Mouse (Mus musculus): Measurements from ENCODE around the gene Zdhhc8. TPM values are rescaled to one million over a fixed set of nuclear protein-coding genes. Genes with fewer than 3 reads are reported as not detected.

Gene Zdhhc8
- polyA plus RNA-seq (2011; ENCODE audit: insufficient read depth, insufficient read length, low replicate concordance, missing spikeins) = 3.6 and 11.7 TPM in 2 replicates

DNA sequence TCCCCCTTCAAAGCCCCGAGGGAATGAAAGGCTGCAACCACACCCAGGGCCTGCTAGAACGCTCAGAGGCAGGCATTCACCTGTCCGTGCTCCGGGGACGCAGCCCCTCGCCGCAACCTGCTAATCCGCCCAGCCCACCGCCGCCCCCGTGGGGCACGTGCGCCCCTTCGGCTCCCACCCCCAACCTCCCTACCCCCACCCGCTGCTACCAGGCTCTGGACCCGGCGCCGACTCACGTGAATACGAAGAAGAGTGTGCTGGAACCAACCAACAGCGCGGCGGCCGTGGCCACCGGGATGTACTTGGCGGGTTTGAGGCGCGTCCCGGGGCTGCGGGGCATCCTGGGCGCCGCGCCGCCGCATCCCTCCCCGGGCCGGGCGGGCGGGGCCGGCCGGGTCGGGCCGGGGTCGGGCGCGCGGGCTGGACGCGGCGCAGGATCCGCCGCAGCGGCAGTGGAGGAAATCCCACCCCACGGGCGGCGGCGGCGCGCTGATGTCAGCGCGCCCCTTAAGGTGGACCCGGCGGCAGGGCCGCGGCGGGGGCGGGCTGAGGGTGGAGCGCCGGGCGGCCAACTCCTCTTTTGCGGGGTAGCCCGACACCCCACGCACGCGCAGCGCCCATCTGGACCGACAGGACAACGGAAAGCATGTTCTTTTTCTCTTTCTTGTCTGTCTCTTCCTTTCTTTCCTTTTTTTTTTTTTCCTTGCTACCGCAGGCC lies at the start of gene Zdhhc8:
Gene Zdhhc8, minus strand, starts transcription at position 466 of the 718 bp plus-strand sequence.
- no peak for TF ChIP-seq POLR2A (IDR thresholded peaks at IDR 0.05; ENCODE audit: borderline replicate concordance, control insufficient read depth, low read depth, low read length)
- no peak for TF ChIP-seq CTCF (IDR thresholded peaks at IDR 0.05; ENCODE audit: control insufficient read depth, insufficient read depth, low read length)
- Histone ChIP-seq H3K4me1 (ENCODE audit: control insufficient read depth, insufficient read depth, low read length) (peaks cover 1% of the 10 kb centered on the region; the same call in 1 of the 2 replicates), H3K4me3 (replicated peaks; ENCODE audit: control insufficient read depth, low read depth, low read length) (peak within 1 kb of the TSS; percentile 66), H3K27ac (ENCODE audit: control insufficient read depth, insufficient read depth, low read depth, low read length, poor library complexity) (no peak within 1 kb of the TSS; the same call in 1 of the 2 replicates)
- under 1% methylated on average over 78 of the region's 79 CpGs for WGBS

DNA sequence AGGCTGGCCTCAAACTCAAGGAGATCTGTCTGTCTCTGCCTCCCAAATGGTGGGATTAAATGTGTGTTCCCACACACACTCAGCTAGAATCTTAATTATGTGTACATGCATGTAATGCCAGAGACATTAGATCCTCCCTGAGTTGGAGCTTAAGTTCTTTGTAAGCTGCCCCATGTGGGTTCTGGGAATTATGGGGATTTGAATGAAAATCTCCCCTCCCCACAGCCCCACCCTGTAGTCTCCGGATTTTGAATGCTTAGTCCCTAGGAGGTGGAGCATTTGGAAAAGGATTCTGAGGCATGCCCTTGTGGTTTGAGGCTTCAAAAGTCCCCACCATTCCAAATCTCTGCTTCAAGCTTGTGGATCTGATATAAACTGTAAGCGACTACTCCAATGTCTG lies 40.2 kb upstream of the Zdhhc8 start:
- 92% methylated on average over 2 of the region's 2 CpGs for WGBS
- Histone ChIP-seq H3K4me3 (replicated peaks; ENCODE audit: control insufficient read depth, low read depth, low read length) (no peak overlapping the region), H3K4me1 (ENCODE audit: control insufficient read depth, insufficient read depth, low read length) (no peaks in the 10 kb centered on the region), H3K27ac (ENCODE audit: control insufficient read depth, insufficient read depth, low read depth, low read length, poor library complexity) (no peak overlapping the region)
- TF ChIP-seq CTCF (IDR thresholded peaks at IDR 0.05; ENCODE audit: control insufficient read depth, insufficient read depth, low read length) (no peak), POLR2A (IDR thresholded peaks at IDR 0.05; ENCODE audit: borderline replicate concordance, control insufficient read depth, low read depth, low read length) (no peak)

DNA sequence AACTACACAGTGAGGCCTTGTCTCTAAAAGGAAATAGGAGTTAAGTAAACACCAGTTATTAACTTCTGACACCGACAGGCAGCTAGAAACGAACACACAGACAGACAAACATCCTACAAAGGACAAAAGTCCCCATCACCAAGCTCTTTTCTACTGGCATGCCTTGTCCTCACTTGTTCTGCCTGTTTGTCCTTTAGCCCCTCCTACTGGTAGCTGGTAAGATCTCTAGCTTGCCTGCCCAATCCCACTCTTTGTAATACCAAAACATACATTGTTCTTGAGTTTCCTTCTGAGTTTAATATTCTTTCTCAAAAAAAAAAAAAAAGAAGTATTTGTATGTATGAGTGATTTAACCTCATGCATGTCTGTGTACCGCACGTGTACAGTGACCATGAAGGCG lies 33.2 kb upstream of the Zdhhc8 start:
- no peaks in the 10 kb centered on the region for H3K4me1 ChIP-seq (ENCODE audit: control insufficient read depth, insufficient read depth, low read length)
- WGBS = 92% methylated on average over 5 of the region's 5 CpGs
- no peak for TF ChIP-seq CTCF (IDR thresholded peaks at IDR 0.05; ENCODE audit: control insufficient read depth, insufficient read depth, low read length)
- TF ChIP-seq POLR2A (IDR thresholded peaks at IDR 0.05; ENCODE audit: borderline replicate concordance, control insufficient read depth, low read depth, low read length) = no peak
- H3K4me3 ChIP-seq (replicated peaks; ENCODE audit: control insufficient read depth, low read depth, low read length) = no peak overlapping the region
- no peak overlapping the region for H3K27ac ChIP-seq (ENCODE audit: control insufficient read depth, insufficient read depth, low read depth, low read length, poor library complexity)

DNA sequence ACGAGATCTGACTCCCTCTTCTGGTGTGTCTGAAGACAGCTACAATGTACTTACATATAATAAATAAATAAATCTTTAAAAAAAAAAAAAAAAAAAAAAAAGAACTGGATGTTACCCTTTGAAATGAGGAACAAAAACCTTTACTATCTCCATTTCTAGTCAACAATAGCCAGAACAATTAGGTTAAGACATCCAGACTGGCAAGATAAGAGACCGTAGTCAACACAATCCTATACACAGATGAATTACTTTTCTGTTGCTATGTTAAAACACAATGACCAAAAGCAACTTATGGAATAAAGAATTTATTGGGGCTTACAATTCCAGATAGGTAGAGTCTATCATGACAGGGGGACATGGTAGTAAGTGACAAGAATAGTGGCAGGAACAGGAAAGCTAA lies 30.1 kb upstream of the Zdhhc8 start:
- Histone ChIP-seq H3K4me1 (ENCODE audit: control insufficient read depth, insufficient read depth, low read length) (no peaks in the 10 kb centered on the region), H3K27ac (ENCODE audit: control insufficient read depth, insufficient read depth, low read depth, low read length, poor library complexity) (no peak overlapping the region), H3K4me3 (replicated peaks; ENCODE audit: control insufficient read depth, low read depth, low read length) (no peak overlapping the region)
- TF ChIP-seq CTCF (IDR thresholded peaks at IDR 0.05; ENCODE audit: control insufficient read depth, insufficient read depth, low read length) (no peak), POLR2A (IDR thresholded peaks at IDR 0.05; ENCODE audit: borderline replicate concordance, control insufficient read depth, low read depth, low read length) (no peak)
- 91% methylated on average over 2 of the region's 2 CpGs for WGBS

DNA sequence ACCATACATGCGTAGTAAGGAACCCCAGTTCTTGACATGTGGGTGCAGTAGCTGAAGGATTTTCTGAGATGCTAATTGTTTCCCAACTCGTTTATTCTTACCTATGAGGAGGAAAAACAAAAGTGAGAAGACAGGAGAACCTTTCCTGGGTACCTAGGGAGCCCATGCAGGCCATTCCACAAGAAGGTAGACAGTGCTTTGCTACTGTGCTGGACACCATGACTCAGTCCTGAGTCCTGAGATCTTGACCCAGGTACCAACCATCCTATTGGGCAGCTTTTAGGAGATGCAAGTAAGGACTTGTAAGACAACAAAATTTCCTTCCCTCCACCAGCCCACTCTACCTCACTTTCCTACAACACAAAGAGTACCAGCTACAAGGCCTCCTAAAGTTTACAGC lies 23.3 kb upstream of the Zdhhc8 start, which contains the start of gene Gm49776:
Gene Gm49776, minus strand, starts transcription at position 101 of the 400 bp plus-strand sequence.
- Histone ChIP-seq H3K4me1 (ENCODE audit: control insufficient read depth, insufficient read depth, low read length) (no peaks in the 10 kb centered on the region), H3K27ac (ENCODE audit: control insufficient read depth, insufficient read depth, low read depth, low read length, poor library complexity) (no peak within 1 kb of the TSS), H3K4me3 (replicated peaks; ENCODE audit: control insufficient read depth, low read depth, low read length) (no peak within 1 kb of the TSS)
- no peak for TF ChIP-seq CTCF (IDR thresholded peaks at IDR 0.05; ENCODE audit: control insufficient read depth, insufficient read depth, low read length)
- no peak for TF ChIP-seq POLR2A (IDR thresholded peaks at IDR 0.05; ENCODE audit: borderline replicate concordance, control insufficient read depth, low read depth, low read length)
- WGBS = 92% methylated on average over 2 of the region's 2 CpGs

DNA sequence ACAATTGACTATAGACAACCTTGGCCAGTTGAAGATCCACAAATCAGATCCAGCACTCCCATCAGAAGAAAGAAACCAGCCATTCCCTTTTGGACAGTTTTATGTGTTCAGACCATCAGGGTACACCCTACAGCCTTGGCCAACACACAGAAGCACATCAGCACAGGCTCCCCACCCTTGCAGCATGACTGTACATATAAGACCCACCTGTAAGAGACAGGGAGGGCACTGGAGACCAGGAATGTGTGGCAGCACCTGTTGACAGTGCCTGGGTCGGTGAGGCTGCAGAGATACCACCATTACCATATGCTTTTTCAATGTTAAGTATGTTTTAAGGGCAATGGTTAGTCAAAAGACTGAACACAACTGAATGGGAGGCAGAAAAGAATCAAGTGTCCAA lies 18.9 kb upstream of the Zdhhc8 start:
- TF ChIP-seq CTCF (IDR thresholded peaks at IDR 0.05; ENCODE audit: control insufficient read depth, insufficient read depth, low read length) (no peak), POLR2A (IDR thresholded peaks at IDR 0.05; ENCODE audit: borderline replicate concordance, control insufficient read depth, low read depth, low read length) (no peak)
- Histone ChIP-seq H3K4me1 (ENCODE audit: control insufficient read depth, insufficient read depth, low read length) (peaks cover 3% of the 10 kb centered on the region), H3K4me3 (replicated peaks; ENCODE audit: control insufficient read depth, low read depth, low read length) (no peak overlapping the region), H3K27ac (ENCODE audit: control insufficient read depth, insufficient read depth, low read depth, low read length, poor library complexity) (no peak overlapping the region)
- 82% methylated on average over 1 of the region's 1 CpGs for WGBS

DNA sequence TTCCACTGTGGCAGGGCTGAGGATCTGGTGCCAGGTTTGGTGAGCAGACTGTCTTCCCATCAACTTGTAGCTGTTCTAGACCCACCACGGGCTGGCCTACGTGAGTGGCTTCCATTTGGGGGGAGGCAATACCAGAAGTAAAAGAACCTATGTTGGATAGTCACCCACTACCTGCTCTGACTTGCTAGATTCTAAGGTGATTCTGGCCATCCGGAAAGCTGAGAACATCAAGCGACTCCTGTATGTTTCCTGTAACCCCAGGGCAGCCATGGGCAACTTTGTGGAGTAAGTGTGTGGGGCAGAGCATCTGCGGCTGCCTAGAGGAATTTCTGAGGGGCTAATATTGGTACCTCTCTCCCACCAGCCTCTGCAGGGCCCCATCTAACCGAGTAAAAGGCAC lies 17.8 kb upstream of the Zdhhc8 start:
- Histone ChIP-seq H3K4me3 (replicated peaks; ENCODE audit: control insufficient read depth, low read depth, low read length) (no peak overlapping the region), H3K27ac (ENCODE audit: control insufficient read depth, insufficient read depth, low read depth, low read length, poor library complexity) (no peak overlapping the region), H3K4me1 (ENCODE audit: control insufficient read depth, insufficient read depth, low read length) (peaks cover 3% of the 10 kb centered on the region)
- TF ChIP-seq CTCF (IDR thresholded peaks at IDR 0.05; ENCODE audit: control insufficient read depth, insufficient read depth, low read length) = no peak
- TF ChIP-seq POLR2A (IDR thresholded peaks at IDR 0.05; ENCODE audit: borderline replicate concordance, control insufficient read depth, low read depth, low read length) = no peak
- 77% methylated on average over 6 of the region's 6 CpGs for WGBS

DNA sequence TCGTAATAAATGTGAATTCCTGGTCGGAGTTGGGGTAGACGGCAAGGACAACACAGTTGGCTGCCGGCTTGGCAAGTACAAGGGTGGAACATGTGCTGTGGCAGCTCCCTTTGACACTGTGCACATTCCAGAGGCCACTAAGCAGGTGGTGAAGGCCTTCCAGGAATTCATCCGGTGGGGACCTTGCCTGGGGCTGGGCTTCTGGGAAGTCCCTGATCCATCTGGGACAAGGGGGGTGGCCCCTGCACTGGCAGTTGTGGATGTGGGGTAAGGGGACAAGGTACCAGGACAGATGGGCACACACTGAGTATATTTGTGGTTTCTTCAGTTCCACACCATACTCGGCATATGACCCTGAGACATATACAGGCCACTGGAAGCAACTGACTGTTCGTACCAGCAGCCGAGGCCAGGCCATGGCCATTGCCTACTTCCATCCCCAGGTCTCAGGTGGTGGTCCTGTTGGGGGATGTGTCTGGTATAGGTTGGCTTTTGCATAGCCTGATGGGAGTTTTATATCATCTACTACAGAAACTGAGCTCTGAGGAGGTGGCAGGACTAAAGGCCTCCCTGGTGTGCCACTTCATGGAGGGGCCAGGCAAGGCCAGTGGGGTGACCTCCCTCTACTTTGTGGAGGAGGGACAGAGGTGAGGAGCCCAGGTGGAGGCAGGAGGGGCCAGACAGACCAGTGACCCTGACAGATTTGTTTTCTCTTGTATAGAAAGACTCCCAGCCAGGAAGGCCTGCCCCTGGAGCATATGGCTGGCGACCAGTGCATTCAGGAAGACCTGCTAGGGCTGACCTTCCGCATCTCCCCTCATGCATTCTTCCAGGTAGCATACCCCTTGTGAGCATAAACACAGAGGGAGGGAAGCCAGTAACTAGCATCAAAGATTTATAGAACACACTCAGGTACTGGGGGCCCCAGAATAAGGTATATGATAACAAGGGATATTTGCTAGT lies 16.2 kb upstream of the Zdhhc8 start:
- Histone ChIP-seq H3K4me3 (replicated peaks; ENCODE audit: control insufficient read depth, low read depth, low read length) (no peak overlapping the region), H3K4me1 (ENCODE audit: control insufficient read depth, insufficient read depth, low read length) (peaks cover 5% of the 10 kb centered on the region), H3K27ac (ENCODE audit: control insufficient read depth, insufficient read depth, low read depth, low read length, poor library complexity) (no peak overlapping the region)
- TF ChIP-seq POLR2A (IDR thresholded peaks at IDR 0.05; ENCODE audit: borderline replicate concordance, control insufficient read depth, low read depth, low read length) (no peak), CTCF (IDR thresholded peaks at IDR 0.05; ENCODE audit: control insufficient read depth, insufficient read depth, low read length) (no peak)
- WGBS = 84% methylated on average over 10 of the region's 10 CpGs
